Mouse (Mus musculus): ENCODE results near the gene Ptpa. TPM values are rescaled to one million over a fixed set of nuclear protein-coding genes. Genes with fewer than 3 reads are reported as not detected.
A peak's percentile ranks its signal among the peaks of the same experiment; 100 is the strongest.

Gene Ptpa
- polyA plus RNA-seq, 1 experiment = 83.1 TPM

DNA sequence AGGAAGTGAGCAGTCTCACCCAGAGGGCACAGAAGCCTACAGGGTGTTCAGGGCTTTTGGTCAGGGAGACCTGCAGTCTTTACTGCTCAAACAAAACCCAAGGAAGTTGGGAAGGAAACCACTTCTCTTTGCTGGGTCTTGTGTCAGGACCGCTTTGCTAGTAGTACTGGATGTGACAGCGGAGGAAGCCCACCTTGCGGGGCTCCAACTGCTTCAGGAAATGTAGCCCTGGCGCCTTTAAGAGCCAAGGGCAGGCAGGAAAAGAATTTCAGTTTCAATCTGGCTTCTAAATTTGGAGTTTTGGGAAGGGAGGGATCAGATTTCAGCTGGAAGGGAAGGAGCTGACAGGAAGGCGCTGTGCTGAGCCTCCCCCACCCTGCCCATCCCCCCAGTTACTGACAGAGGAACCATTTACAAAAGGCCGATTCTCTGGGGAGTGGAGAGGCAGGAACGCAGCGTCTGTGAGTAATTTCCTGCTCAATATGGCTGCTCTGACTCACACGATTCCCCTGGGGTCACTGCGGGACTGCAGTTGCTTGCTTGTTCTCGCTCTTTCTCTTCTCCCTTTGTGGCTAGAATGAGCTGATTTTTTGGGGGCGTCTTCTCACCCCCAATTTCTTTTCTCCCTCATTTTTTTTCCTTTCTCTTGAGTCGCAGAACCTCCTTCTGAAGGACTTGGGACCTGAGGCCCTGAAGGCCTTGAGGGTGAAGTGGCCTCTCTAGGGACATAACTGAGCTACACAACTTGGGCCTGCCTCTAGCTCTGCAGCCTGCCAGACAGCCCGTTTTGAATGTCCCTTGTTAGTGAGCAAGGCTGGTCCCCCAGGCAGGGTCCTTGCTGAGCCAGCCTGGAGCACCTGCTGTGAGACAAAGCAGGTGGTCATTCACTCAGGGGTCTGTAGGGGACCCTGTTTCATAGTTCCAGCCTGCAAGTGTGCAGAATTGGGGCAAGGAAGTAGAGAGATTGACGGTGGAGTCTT is 26.0 kb downstream of the Ptpa start:
- H3K27ac ChIP-seq (ENCODE audit: insufficient read depth, low read length) = peak overlapping the region; percentile 91
- no peaks in the 10 kb centered on the region for H3K27me3 ChIP-seq (ENCODE audit: control insufficient read depth, insufficient read depth, low read length, poor library complexity, severe bottlenecking)
- peaks cover 29% of the 10 kb centered on the region for H3K36me3 ChIP-seq (ENCODE audit: control insufficient read depth, insufficient read depth, low read length, poor library complexity, severe bottlenecking)
- TF ChIP-seq POLR2A (IDR thresholded peaks at IDR 0.05; ENCODE audit: insufficient read depth, low read length) = no peak
- peak; percentile 99 for TF ChIP-seq EP300 (IDR thresholded peaks at IDR 0.05; ENCODE audit: insufficient read depth, low read depth, low read length)
- no peak for TF ChIP-seq CTCF (IDR thresholded peaks at IDR 0.05; ENCODE audit: low read depth, low read length)
- H3K9me3 ChIP-seq (replicated peaks; ENCODE audit: control insufficient read depth, insufficient read depth, low read length, poor library complexity, severe bottlenecking) = no peaks in the 10 kb centered on the region
- H3K9ac ChIP-seq (ENCODE audit: low read depth, poor library complexity, severe bottlenecking) = peak overlapping the region; percentile 56
- peaks cover 15% of the 10 kb centered on the region for H3K4me1 ChIP-seq (ENCODE audit: control insufficient read depth, insufficient read depth, low read length)
- H3K4me3 ChIP-seq (ENCODE audit: low read depth, low read length) = peak overlapping the region; percentile 59

DNA sequence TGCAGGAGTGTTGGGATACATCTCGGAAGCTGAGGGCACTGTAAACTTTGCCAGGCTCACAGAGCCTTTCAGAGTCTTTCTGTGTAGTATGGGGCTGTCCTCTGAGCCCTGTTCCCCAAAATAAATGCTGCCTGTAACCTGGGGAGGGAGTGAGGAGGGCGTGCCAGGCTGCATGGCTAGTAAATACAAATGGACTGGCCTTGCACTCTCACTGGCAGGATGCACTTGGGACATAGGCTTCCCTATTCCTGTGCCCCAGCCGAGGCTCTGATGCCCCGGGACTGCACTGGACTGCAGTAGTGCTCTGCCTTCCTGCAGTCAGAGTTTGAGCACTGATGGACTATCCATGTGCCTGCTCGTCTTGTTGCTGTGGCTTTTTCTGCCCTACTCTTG is 26.7 kb downstream of the Ptpa start:
- H3K4me3 ChIP-seq (ENCODE audit: low read depth, low read length) = peak overlapping the region; percentile 59
- H3K9me3 ChIP-seq (replicated peaks; ENCODE audit: control insufficient read depth, insufficient read depth, low read length, poor library complexity, severe bottlenecking) = no peaks in the 10 kb centered on the region
- peaks cover 18% of the 10 kb centered on the region for H3K4me1 ChIP-seq (ENCODE audit: control insufficient read depth, insufficient read depth, low read length)
- TF ChIP-seq CTCF (IDR thresholded peaks at IDR 0.05; ENCODE audit: low read depth, low read length) (no peak), EP300 (IDR thresholded peaks at IDR 0.05; ENCODE audit: insufficient read depth, low read depth, low read length) (no peak), POLR2A (IDR thresholded peaks at IDR 0.05; ENCODE audit: insufficient read depth, low read length) (no peak)
- H3K9ac ChIP-seq (ENCODE audit: low read depth, poor library complexity, severe bottlenecking) = peak overlapping the region; percentile 56
- peaks cover 27% of the 10 kb centered on the region for H3K36me3 ChIP-seq (ENCODE audit: control insufficient read depth, insufficient read depth, low read length, poor library complexity, severe bottlenecking)
- H3K27me3 ChIP-seq (ENCODE audit: control insufficient read depth, insufficient read depth, low read length, poor library complexity, severe bottlenecking) = no peaks in the 10 kb centered on the region
- peak overlapping the region; percentile 88 for H3K27ac ChIP-seq (ENCODE audit: insufficient read depth, low read length)

DNA sequence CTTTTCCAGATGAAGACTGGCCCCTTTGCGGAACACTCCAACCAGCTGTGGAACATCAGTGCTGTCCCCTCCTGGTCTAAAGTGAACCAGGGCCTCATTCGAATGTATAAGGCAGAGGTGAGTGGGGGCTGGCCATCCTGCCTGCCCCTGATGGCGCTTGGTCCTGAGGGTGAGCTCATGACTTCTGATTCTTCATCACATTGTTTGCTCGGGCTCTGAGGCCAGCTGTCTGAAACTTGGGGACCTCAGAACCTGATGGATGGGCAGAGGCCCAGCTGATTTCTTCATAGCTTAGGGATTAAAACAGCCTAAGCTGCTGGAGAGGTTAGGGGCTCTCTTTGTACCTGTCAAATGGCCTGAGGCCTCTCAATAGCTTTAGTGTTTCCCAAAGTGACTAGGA is 27.4 kb downstream of the Ptpa start:
- no peak overlapping the region for H3K4me3 ChIP-seq (ENCODE audit: low read depth, low read length)
- H3K9me3 ChIP-seq (replicated peaks; ENCODE audit: control insufficient read depth, insufficient read depth, low read length, poor library complexity, severe bottlenecking) = no peaks in the 10 kb centered on the region
- TF ChIP-seq EP300 (IDR thresholded peaks at IDR 0.05; ENCODE audit: insufficient read depth, low read depth, low read length) (no peak), CTCF (IDR thresholded peaks at IDR 0.05; ENCODE audit: low read depth, low read length) (no peak), POLR2A (IDR thresholded peaks at IDR 0.05; ENCODE audit: insufficient read depth, low read length) (no peak)
- no peaks in the 10 kb centered on the region for H3K27me3 ChIP-seq (ENCODE audit: control insufficient read depth, insufficient read depth, low read length, poor library complexity, severe bottlenecking)
- peaks cover 20% of the 10 kb centered on the region for H3K36me3 ChIP-seq (ENCODE audit: control insufficient read depth, insufficient read depth, low read length, poor library complexity, severe bottlenecking)
- no peak overlapping the region for H3K9ac ChIP-seq (ENCODE audit: low read depth, poor library complexity, severe bottlenecking)
- peaks cover 18% of the 10 kb centered on the region for H3K4me1 ChIP-seq (ENCODE audit: control insufficient read depth, insufficient read depth, low read length)
- peak overlapping the region; percentile 88; the same call in 1 of the 2 replicates for H3K27ac ChIP-seq (ENCODE audit: insufficient read depth, low read length)

DNA sequence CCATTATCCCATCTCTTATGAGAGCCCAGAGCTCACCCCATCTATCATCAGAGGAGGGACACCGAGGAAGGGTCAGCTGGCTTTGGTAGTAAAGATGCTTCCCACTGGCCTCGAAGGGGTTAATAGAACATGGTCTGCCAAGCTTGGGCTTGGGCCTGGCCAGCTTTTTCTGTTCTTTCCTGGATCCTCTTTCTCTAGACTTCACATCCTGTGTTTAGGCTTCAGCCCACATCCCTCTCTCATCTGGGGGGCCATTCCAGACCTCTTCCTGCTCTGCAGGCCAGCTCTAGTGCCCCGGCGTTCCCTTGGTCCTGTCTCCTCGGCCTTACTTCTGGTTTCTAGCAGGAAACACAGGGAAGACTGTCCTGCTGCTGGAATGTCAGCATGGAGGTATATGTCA is 28.2 kb downstream of the Ptpa start:
- Histone ChIP-seq H3K27me3 (ENCODE audit: control insufficient read depth, insufficient read depth, low read length, poor library complexity, severe bottlenecking) (no peaks in the 10 kb centered on the region), H3K4me3 (ENCODE audit: low read depth, low read length) (no peak overlapping the region), H3K9ac (ENCODE audit: low read depth, poor library complexity, severe bottlenecking) (no peak overlapping the region), H3K36me3 (ENCODE audit: control insufficient read depth, insufficient read depth, low read length, poor library complexity, severe bottlenecking) (peaks cover 16% of the 10 kb centered on the region), H3K4me1 (ENCODE audit: control insufficient read depth, insufficient read depth, low read length) (peaks cover 18% of the 10 kb centered on the region), H3K27ac (ENCODE audit: insufficient read depth, low read length) (no peak overlapping the region), H3K9me3 (replicated peaks; ENCODE audit: control insufficient read depth, insufficient read depth, low read length, poor library complexity, severe bottlenecking) (no peaks in the 10 kb centered on the region)
- TF ChIP-seq EP300 (IDR thresholded peaks at IDR 0.05; ENCODE audit: insufficient read depth, low read depth, low read length) (no peak), POLR2A (IDR thresholded peaks at IDR 0.05; ENCODE audit: insufficient read depth, low read length) (no peak), CTCF (IDR thresholded peaks at IDR 0.05; ENCODE audit: low read depth, low read length) (no peak)

DNA sequence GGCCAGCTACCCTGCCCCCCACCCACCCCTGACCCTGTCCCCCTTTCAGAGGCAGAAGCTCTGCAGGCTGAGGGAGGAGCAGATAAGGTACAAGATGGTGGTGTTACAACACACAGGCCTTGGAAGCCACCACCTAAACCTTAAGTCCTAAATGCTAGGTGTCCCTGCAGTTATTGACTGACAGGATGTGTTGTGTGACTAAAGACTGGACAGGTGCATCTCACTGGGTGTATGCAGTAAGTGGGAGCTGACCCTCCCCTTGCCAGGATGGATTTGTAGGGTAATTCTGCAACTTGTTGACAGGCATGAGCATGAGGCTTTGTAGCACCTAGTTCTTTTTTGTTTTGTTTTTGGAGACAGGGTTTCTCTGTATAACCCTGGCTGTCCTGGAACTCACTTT is 28.6 kb downstream of the Ptpa start:
- Histone ChIP-seq H3K4me3 (ENCODE audit: low read depth, low read length) (no peak overlapping the region), H3K9ac (ENCODE audit: low read depth, poor library complexity, severe bottlenecking) (no peak overlapping the region), H3K36me3 (ENCODE audit: control insufficient read depth, insufficient read depth, low read length, poor library complexity, severe bottlenecking) (peaks cover 13% of the 10 kb centered on the region), H3K27me3 (ENCODE audit: control insufficient read depth, insufficient read depth, low read length, poor library complexity, severe bottlenecking) (no peaks in the 10 kb centered on the region), H3K4me1 (ENCODE audit: control insufficient read depth, insufficient read depth, low read length) (peaks cover 18% of the 10 kb centered on the region), H3K9me3 (replicated peaks; ENCODE audit: control insufficient read depth, insufficient read depth, low read length, poor library complexity, severe bottlenecking) (no peaks in the 10 kb centered on the region), H3K27ac (ENCODE audit: insufficient read depth, low read length) (peak overlapping the region; percentile 65)
- TF ChIP-seq CTCF (IDR thresholded peaks at IDR 0.05; ENCODE audit: low read depth, low read length) = no peak
- no peak for TF ChIP-seq POLR2A (IDR thresholded peaks at IDR 0.05; ENCODE audit: insufficient read depth, low read length)
- TF ChIP-seq EP300 (IDR thresholded peaks at IDR 0.05; ENCODE audit: insufficient read depth, low read depth, low read length) = no peak

DNA sequence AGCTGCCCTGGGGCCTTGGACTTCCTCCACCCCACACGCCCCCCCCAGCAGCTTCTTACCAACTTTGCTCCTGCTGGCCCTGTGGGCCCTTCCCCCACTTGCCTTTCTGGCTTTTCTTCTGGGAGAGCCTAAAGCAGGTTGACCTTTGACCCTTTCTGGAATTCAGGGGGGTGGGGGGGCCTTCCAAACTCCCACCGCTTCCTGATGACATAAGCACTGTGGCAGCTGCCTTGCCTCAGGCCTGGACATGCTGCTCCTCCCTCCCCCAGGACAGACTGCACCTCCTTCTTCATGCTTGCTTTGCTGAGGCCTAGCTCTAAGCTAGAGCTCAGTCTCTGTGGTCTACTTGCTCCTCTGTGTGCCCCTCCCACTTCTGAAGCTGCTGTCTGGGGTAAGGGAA is 29.5 kb downstream of the Ptpa start:
- no peak overlapping the region for H3K4me3 ChIP-seq (ENCODE audit: low read depth, low read length)
- TF ChIP-seq EP300 (IDR thresholded peaks at IDR 0.05; ENCODE audit: insufficient read depth, low read depth, low read length) (peak; percentile 99), CTCF (IDR thresholded peaks at IDR 0.05; ENCODE audit: low read depth, low read length) (no peak), POLR2A (IDR thresholded peaks at IDR 0.05; ENCODE audit: insufficient read depth, low read length) (no peak)

More for the DNA sequence above, 29.5 kb downstream of the Ptpa start:
- Histone ChIP-seq H3K4me1 (ENCODE audit: control insufficient read depth, insufficient read depth, low read length) (peaks cover 18% of the 10 kb centered on the region), H3K36me3 (ENCODE audit: control insufficient read depth, insufficient read depth, low read length, poor library complexity, severe bottlenecking) (peaks cover 13% of the 10 kb centered on the region), H3K27ac (ENCODE audit: insufficient read depth, low read length) (peak overlapping the region; percentile 83), H3K27me3 (ENCODE audit: control insufficient read depth, insufficient read depth, low read length, poor library complexity, severe bottlenecking) (no peaks in the 10 kb centered on the region), H3K9ac (ENCODE audit: low read depth, poor library complexity, severe bottlenecking) (no peak overlapping the region), H3K9me3 (replicated peaks; ENCODE audit: control insufficient read depth, insufficient read depth, low read length, poor library complexity, severe bottlenecking) (no peaks in the 10 kb centered on the region)

Data from ES-Bruce4 (cell line).